Mouse (Mus musculus) left cerebral cortex, postnatal 10 days (tissue): Measurements from ENCODE around the gene Mslnl. TPM values are rescaled to one million over a fixed set of nuclear protein-coding genes. Genes with fewer than 3 reads are reported as not detected.
A peak's percentile ranks its signal among the peaks of the same experiment; 100 is the strongest.

Source experiments
- DNase-seq, 2 experiments: peaks; one replicate each; pipeline ENCODE4 v3.0.0; 2021 to 2022; ENCODE audit warnings: low spot score in 2 of 2, mixed read lengths in 1 of 2; ENCODE audit errors: extremely low spot score in 1 of 2
- intact Hi-C: fragments of 180-260 bp; cut with DNase I; formaldehyde crosslinking; loops from one replicate; pipeline ENCODE4 v1.15.1; 2025
- total RNA-seq, 2 experiments: library from RNA; stranded (reverse); gene quantifications; 2 replicates each; pipeline ENCODE4 v1.2.3; 2021

The Mslnl gene
- not detected for total RNA-seq

DNA sequence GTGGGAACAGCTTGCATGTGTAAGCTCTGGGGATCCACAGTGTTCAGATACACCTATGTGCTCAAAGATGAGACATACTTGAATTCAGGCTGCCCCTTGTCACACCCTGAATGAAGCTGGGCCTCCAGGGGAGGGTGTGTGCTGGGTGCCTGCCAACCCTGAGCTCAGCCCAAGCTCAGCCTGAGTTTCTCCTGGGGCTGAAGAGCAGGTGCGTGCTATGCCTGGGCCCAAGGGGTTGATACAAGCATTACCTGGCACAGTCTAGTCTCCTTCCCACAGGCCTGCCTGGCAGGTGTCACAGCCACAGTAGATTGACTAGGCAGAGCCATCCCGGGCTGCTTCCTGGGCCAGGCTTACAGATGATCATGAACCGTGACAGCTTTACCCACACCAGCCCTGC lies at the start of gene Mslnl:
Mslnl (plus strand) TSS at position 298 of the 400 bp plus-strand sequence.
- DNase-seq = no peak
- intact Hi-C loops = no loop called here

DNA sequence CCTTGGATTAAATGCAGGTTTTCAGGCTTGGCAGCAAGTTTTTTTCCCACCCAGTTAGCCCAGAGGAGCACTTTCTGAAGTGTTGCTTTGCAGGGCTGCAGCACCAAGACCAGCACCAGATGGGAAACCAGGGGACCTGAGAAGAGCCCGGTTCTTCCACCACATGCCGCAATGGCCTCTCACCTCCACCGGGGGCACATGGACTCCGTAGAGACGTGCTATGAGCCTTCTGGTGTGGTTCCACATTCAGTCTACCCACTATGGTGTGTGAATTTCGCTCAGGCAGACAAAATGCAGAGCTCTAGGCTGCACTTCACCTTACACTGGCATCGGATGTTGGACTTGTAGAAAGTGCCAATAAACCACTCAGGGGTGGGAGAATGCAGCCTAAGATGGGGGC lies 49.5 kb upstream of the Mslnl start:
- intact Hi-C loops = no loop called here
- no peak for DNase-seq

DNA sequence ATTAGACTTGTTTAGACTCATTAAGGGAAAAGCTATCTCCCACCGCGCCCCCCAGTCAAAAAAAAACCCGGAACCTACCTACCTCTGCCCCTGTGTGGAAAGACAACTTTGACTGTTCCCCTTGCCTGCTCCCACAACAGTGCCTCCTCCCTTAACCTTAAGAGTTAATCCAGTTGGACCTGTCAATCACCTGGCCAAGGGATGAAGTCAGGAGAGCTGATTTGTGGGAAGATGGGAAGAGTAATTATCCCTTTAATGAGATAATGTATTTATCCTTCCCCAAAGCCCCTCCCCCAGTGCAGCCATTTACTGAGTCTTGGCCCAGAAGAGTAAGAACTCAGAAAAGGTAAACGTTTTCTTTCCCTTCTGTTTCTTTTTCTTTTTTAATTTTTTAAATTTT lies 46.9 kb upstream of the Mslnl start:
- intact Hi-C loops = no loop called here
- no peak for DNase-seq

DNA sequence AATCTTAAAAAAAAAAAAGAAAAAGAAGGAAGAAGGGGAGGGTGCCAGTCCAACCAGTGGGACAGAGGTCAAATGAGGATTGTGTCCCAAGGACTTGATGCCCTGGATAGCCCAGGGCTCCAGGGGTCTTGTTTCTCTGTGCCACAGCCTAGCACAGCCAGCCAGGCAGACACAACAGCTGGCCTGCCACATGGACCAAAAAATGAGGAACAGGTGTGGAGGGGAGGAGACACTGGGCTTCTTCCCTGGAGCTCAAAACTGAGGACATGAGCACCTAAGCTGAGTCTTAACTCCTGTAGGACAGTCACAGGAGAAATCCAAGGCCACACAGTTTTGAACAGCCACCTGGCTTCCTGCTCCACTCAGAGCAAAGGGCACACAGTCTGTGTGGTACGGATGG lies 39.6 kb upstream of the Mslnl start:
- no peak for DNase-seq
- intact Hi-C loops = loop anchor here (10.0 kb wide), 1 partner anchor 191 kb away; no protein-coding TSS in a partner anchor

DNA sequence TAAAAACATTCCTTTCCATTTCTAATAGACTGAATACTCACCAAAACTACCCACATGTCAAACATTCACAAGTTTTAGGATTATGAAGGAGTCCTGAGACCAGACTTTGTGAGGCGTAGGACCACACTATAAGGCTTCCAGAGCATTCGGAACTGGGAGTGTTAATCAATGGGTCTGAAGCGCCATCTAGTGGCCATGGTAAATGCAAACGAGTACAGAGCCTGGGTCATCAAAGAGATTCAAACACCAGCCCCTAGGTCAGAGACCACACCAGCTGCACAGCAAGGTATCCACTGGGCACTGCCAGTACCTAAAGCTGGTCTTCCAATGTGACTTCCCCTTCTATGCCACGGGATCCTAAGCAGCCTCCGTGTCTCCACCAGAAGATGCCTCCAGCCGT lies 37.4 kb upstream of the Mslnl start:
- intact Hi-C loops = loop anchor here (2.0 to 10.0 kb wide), 3 partner anchors 132 to 222 kb away; no protein-coding TSS in a partner anchor
- DNase-seq = peak; percentile 77 to 80

DNA sequence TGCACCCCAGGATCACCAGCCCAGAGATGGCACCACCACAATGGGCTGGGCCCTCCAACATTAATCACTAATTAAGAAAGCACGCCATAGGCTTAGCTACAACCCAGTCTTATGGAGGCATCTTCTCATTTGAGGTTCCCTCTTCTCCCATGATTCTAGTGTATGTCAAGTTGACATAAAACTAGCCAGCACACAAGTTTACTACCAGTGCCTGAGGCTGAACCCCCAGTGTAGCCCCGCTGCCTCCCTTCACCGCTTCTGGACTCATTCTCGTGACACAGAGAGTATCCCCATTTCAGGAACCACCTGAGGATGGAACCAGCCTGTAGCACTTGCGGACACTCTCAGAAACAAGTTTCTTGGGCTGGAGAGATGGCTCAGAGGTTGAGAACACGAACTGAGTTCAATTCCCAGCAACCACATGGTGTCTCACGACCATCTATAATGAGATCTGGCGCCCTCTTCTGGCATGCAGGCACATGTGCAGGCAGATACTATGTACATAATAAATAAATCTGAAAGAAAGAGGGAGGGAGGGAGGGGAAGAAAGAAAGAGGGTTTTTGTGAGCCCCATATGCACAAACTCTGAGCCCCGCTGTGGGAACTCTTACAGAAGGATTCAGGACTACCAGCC lies 34.9 kb upstream of the Mslnl start:
- intact Hi-C loops = no loop called here

DNA sequence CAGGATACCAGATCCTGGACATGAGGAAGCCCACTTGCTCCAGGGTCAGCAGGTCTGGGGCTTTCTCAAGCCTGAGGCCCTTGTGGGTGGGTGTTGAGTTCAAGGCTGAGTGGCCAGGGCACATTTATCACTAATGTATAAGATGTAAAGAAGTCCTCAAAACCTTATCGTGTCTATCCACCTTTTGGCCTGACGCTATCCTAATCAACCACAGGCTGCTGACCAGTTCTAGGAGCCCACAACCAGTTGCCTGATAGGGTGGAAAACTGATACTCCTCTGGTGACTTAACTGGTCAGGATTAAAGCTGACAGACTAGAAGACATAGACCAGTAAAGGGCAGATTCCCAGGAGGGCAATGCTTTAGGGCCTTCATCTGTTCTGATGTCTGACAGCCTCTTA lies 25.8 kb upstream of the Mslnl start:
- intact Hi-C loops = no loop called here
- no peak for DNase-seq

More for the DNA sequence above, 34.9 kb upstream of the Mslnl start:
- no peak for DNase-seq

DNA sequence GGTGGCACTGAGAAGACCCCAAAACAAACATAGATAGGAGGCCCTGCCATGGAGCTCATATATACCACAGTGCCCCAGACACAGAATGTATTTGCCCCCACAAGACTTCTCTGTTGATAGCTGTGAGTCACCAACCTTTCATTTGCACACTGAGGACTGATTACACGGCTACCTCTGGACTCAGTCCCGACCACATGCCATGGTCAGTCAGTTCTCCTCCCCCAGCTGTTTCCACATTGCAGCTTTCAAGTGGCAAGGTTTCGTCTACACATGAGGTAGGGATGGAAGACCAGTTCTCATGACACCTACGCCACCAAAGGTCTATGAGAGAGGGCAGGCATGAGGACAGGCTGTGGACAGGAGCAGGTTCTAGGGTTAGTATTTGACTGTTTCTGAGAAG lies 24.7 kb upstream of the Mslnl start:
- DNase-seq = no peak
- intact Hi-C loops = no loop called here

DNA sequence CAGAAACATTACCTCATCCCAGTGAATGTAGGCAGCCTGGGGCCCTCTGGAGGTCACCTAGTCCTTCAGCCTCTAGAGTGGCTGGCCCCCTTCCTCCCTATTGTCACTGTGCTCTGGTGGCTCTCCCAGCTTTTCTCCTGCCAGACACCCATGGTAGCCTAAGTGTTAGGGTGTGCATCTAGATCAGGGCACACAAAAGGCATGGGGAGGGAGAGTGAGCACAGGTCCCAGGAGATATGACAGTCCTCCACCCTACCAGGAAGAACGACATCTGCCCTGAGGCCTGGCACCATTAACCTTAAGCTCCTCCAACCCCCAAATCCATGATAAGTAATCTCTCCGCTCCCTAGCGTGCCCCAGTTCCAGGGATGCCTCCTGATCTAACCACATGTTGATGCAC lies 20.2 kb upstream of the Mslnl start:
- no peak for DNase-seq
- intact Hi-C loops = no loop called here

DNA sequence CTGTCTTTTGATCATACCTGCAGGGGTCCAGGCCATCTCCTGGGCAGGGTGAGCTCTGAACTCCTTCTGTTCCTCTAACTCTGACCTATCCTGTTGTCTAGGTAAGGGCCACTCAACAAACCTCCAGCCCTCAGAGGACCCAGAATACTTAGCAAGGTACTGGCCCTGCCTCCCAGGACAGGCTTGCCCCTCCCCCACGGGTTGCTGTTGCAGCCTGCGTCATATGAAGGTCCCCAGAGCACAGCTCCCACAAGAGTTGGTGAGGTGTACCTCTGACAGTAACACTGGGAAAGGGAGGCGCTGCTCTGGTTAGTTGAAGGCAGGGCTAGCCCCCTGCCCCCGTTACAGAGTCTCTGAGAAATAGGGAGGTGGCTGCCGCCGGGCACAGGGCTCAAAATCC lies 19.7 kb upstream of the Mslnl start:
- intact Hi-C loops = no loop called here
- no peak for DNase-seq

DNA sequence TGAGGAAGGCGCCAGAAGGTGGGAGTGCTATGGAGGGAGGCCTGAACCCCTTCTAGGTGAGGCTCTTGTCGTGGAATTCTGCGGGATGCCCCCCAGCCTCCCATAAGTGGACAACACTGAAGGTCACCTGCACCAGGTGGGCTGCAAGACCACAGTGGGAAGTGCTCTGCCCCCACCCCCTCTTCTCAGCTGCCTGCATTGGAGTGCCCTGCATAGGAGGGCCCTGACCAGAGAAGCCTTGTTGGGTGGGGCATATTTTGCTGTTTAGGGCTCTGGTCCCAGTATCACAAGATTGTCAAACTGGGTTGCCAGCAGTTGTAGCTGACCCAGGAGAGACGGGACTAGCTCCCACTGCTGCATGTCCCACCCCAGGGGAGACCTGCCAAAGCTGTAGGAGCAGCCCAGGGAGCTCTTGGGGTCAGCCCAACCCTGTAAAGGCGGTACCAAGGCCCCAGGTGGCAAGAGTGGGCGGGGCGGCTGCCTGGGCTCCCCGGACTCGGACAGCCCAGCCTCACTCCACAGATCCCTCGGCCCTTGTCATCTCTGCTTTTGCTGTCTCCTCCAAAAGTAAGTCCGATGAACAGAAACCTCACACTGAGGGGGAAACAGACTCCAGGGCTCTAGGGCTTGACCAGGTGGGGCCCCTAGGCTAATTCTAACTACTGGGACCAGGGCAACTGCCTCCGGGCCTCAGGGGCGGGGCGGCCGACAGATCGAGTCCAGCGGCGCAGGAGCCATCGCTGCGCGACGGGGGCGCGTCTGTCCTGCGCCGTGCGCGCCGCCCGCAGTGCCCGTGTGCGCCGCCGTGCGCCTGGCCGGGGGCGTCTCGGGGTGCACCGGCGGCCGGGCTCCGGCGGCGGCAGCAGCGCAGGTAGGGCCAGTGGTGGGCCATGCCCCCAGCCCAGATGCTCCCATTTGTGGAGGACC lies 18.9 kb upstream of the Mslnl start, which contains the start of gene Gng13:
Gng13 (plus strand) TSS at position 461 of the 927 bp plus-strand sequence.
- no peak for DNase-seq

DNA sequence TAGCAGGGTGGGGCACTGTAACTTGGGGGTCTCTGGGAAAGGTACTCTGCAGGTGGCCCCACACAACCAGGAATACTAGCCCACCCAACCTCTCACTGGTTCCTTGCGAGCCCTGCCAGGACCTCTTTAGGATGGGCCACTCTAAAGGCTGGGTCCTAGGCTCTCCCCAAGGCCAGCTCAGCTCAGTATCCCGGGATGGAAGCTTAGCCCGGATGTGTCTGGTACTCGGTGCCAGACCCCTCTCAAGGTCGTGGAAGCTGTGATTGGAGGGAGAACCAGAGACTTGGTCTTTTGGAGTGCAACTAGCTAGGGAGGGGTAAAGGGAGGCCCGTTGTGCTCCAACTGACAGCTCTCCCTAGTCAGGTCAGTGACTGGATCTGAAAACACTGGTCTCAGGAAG lies 18.2 kb upstream of the Mslnl start:
- no peak for DNase-seq
- intact Hi-C loops = no loop called here

More for the DNA sequence above, 18.9 kb upstream of the Mslnl start, which contains the start of gene Gng13:
- intact Hi-C loops = no loop called here

DNA sequence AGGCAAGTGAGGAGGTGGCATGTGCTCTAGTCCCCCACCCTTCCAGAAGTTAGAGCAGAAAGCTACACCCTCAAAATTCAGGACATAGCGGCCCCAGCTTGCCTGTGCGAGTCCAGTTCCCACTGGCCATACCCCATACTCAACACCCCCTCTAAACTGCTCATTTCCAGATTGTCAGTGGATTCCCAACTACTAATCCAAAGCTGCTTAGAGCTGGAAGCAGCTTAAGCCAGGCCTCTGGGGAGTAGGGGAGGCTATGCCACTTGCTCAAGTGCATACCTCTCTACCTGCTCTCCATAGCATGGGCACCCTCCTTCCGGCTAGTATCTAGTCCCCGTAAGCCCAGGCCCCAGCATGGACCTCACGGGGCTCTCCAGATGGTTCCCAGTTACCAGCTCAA lies 14.4 kb upstream of the Mslnl start:
- DNase-seq = no peak
- intact Hi-C loops = no loop called here

DNA sequence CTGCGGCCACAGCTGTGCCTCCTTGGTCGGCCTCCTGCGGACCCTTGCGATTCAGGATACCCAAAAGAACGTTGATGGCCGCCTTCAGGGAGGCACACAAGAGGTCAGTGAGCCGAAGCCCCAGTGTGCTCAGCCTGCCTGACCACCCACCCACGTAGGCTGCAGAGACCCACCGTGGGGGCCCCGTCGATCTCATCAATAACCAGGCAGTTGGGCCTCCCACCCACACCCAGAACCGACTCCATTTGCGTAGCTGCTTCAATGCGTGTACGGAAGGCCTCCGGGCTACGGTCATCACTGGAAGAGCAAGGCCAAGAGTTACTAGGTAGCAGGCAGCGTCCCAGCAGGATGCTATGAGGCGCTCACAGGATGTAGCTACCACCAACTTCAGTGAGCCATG lies 12.4 kb upstream of the Mslnl start:
- DNase-seq = no peak
- intact Hi-C loops = no loop called here

DNA sequence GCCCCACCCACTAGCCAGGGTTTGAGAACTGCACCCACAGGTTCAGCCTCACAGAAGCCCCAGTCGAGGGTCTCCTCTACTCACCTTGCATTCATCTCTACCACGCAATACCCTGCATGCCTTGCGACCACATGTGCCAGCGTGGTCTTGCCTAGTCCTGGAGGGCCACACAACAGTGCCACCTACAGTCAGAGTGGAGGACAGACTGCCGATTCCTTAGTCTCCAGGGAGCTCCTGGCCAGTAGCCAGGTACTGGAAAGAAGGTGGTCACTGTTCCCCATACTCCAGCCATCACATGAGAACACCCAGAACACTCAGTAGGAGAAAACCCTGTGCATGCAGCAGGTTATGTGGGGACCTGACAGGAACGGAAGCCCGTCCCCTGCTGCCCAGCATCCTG lies 11.9 kb upstream of the Mslnl start:
- intact Hi-C loops = no loop called here
- no peak for DNase-seq

DNA sequence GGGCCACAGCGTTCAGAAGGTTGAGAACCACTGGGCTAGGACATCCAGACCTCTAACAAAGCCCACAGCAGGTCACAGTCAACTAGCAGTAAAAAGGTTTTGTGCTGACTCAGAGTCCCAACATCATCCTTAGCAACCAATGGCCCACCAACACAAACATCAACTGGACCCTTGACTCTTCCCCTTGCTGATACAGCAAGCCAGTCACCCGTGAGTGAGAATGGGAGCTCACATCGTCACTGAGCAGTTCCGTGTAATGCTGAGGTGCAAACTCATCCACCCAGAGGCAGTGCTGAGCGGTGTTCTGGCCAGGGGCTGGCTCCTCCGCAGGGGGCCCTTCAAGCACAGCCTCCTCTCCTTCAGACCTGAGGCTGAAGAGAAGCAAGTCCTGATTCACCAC lies 10.6 kb upstream of the Mslnl start:
- intact Hi-C loops = no loop called here
- DNase-seq = no peak

DNA sequence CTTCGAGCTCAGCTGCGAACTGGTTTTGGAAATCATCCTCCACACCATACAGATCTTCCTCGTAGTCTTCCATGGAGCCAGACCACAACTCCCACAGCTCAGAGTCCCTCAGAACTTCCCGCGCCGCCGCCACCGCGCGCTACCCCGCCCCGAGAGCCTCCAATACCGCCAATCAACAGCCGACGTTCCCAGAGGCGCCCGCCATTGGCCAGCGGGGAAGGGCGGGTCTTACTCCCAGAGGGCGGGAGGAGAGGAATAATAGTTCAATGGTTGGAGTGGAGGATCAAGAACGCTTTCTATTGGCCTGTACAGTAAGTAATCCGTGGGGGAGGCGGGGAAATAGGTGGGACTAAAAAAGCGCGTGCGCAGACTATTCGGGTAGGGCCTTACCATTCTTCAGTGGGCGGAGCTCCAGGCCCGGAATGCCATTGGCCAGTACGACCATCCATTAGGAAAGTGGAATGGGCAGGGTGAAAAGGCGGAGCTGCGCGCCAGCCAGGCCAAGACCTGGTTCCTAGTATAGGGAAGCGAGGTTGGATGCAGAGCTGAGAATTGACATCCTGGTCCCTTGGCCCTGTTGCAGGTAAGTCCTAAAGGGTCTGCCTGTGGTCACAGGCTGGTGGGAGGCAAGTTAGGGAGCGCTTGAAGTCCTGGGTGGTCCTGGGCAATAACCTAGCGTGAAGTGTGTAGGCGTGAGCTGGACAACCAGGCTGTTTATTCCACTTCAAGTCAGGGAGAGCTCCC lies 8.4 kb upstream of the Mslnl start, which contains the start of the genes Chtf18 and Rpusd1:
Chtf18 (minus strand) TSS at position 155 of the 744 bp plus-strand sequence.
Rpusd1 (plus strand) TSS at position 406 of the 744 bp plus-strand sequence.
- DNase-seq = peak; percentile 99 to 100
- intact Hi-C loops = no loop called here

DNA sequence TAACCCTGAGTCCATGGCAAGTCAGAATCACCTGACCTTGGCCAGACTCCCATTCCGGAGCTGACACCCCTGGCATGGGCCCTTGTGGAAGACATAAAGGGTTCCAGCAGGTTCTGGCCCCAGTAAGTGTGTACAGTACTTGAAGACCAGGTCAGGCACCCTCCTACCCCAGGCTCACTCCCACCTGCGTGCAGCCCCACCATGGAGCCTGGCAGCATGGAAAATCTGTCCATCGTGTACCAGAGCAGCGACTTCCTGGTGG lies 7.9 kb upstream of the Mslnl start:
- intact Hi-C loops = no loop called here
- peak in 1 of 2 experiments; percentile 55 for DNase-seq

DNA sequence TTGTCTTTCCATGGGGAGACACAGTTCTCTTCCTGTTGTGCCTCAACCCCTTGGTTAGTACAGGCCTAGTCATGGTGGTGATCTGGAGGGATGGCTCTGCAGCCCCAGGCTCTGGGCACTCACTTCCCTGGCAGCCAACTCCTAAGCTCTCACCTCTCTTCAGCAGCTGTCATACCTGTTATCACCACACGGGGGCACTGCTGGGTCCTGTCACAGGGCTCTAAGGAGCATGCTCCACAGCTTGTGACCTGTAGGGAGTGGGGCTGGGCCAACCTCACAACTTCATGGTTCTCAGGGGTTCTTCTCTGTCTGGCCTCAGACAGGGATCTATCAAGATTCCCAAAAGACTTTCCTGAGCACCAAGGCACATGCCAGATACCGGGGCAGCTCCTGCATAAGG lies 3.8 kb upstream of the Mslnl start:
- peak; percentile 72 to 84 for DNase-seq
- intact Hi-C loops = loop anchor here (2.0 kb wide), 1 partner anchor 67 kb away; no protein-coding TSS in a partner anchor
